Mouse (Mus musculus) CH12.LX (cell line): Measurements from ENCODE around the gene Jph3. TPM values are rescaled to one million over a fixed set of nuclear protein-coding genes. Genes with fewer than 3 reads are reported as not detected.

ENCODE experiments used
- DNase-seq: peaks from one replicate; pipeline ENCODE4 v3.0.0-alpha.2; 2013; ENCODE audit errors: extremely low read depth
- H3K27ac ChIP-seq: 2 replicates; pipeline ENCODE4 v1.5.1; 2012; ENCODE audit warnings: low read depth, mild to moderate bottlenecking, control low read depth, moderate library complexity; ENCODE audit not compliant: insufficient read depth
- H3K27me3 ChIP-seq: replicated peaks from 2 replicates; pipeline ENCODE3; 2012; ENCODE audit warnings: inconsistent platforms
- H3K36me3 ChIP-seq, 2 experiments: replicated peaks in 1 of 2; 2 replicates each; pipeline versions ENCODE3 to v1.6.1; 2012; ENCODE audit warnings: inconsistent platforms in 1 of 2, low read length in 1 of 2, mild to moderate bottlenecking in 1 of 2, mixed read lengths in 1 of 2, moderate library complexity in 1 of 2; ENCODE audit not compliant: control insufficient read depth in 1 of 2, insufficient read depth in 1 of 2
- H3K4me1 ChIP-seq, 2 experiments: 2 replicates each; pipeline ENCODE4 v1.6.1; 2012; ENCODE audit warnings: inconsistent platforms in 1 of 2, moderate library complexity in 1 of 2; ENCODE audit not compliant: insufficient read depth in 2 of 2, control insufficient read depth in 1 of 2
- H3K4me2 ChIP-seq: 2 replicates; pipeline ENCODE4 v1.6.1; 2012; ENCODE audit warnings: low read depth, mild to moderate bottlenecking, control low read depth; ENCODE audit not compliant: poor library complexity, insufficient read depth, severe bottlenecking
- H3K4me3 ChIP-seq, 3 experiments: fragments of 150-350 bp in 1 of 3; sonication (generic) in 1 of 3; replicated peaks in 1 of 3; 2 replicates each; pipeline versions ENCODE3 to v1.5.1; 2011 to 2012; ENCODE audit warnings: low read depth in 2 of 3, low read length in 2 of 3, mild to moderate bottlenecking in 2 of 3, moderate library complexity in 2 of 3, control low read depth in 1 of 3, improper control_type of control experiment in 1 of 3, inconsistent platforms in 1 of 3, mixed read lengths in 1 of 3; ENCODE audit not compliant: poor library complexity in 1 of 3
- H3K79me2 ChIP-seq: replicated peaks from 2 replicates; pipeline ENCODE4 v1.6.1; 2012; ENCODE audit warnings: mild to moderate bottlenecking, moderate library complexity; ENCODE audit not compliant: control insufficient read depth, poor library complexity, insufficient read depth, severe bottlenecking; ENCODE audit errors: extremely low read depth
- H3K9ac ChIP-seq: 2 replicates; pipeline ENCODE4 v1.6.1; 2012; ENCODE audit warnings: low read depth, mild to moderate bottlenecking, control low read depth, moderate library complexity; ENCODE audit not compliant: insufficient read depth
- H3K9me3 ChIP-seq: replicated peaks from 2 replicates; pipeline ENCODE3; 2012; ENCODE audit warnings: low read length, inconsistent platforms, mixed read lengths
- BHLHE40 ChIP-seq: IDR thresholded peaks from 2 replicates; pipeline ENCODE4 v1.6.1; 2011; ENCODE audit warnings: mild to moderate bottlenecking, low read depth, low read length, improper control_type of control experiment
- CHD1 ChIP-seq: IDR thresholded peaks from 2 replicates; pipeline ENCODE4 v1.6.1; 2012; ENCODE audit warnings: low read depth, low read length, improper control_type of control experiment, inconsistent platforms
- CHD2 ChIP-seq: IDR thresholded peaks from 2 replicates; pipeline ENCODE4 v1.6.1; 2011; ENCODE audit warnings: low read length, improper control_type of control experiment
- CTCF ChIP-seq, 2 experiments: IDR thresholded peaks in 1 of 2; conservative IDR thresholded peaks in 1 of 2; 2 replicates each; pipeline ENCODE4 v1.5.1; 2011 to 2012; ENCODE audit warnings: low read depth in 2 of 2, low read length in 2 of 2, improper control_type of control experiment in 1 of 2, inconsistent platforms in 1 of 2, mild to moderate bottlenecking in 1 of 2, moderate library complexity in 1 of 2
- E2F4 ChIP-seq: IDR thresholded peaks from 2 replicates; pipeline ENCODE4 v1.6.1; 2011; ENCODE audit warnings: low read depth, low read length, improper control_type of control experiment; ENCODE audit not compliant: insufficient replicate concordance
- ELF1 ChIP-seq: IDR thresholded peaks from 2 replicates; pipeline ENCODE4 v1.6.1; 2014; ENCODE audit warnings: low read depth, mild to moderate bottlenecking, inconsistent platforms, low read length, improper control_type of control experiment
- EP300 ChIP-seq: IDR thresholded peaks from 2 replicates; pipeline ENCODE4 v1.6.1; 2011; ENCODE audit warnings: low read length, improper control_type of control experiment
- HCFC1 ChIP-seq: IDR thresholded peaks from 2 replicates; pipeline ENCODE4 v1.6.1; 2012; ENCODE audit warnings: low read depth, mild to moderate bottlenecking, inconsistent platforms, low read length, improper control_type of control experiment
- IRF4 ChIP-seq: IDR thresholded peaks from 2 replicates; pipeline ENCODE4 v1.6.1; 2014; ENCODE audit warnings: low read depth, mild to moderate bottlenecking, inconsistent platforms, low read length, improper control_type of control experiment
- JUN ChIP-seq: IDR thresholded peaks from 2 replicates; pipeline ENCODE4 v1.6.1; 2011; ENCODE audit warnings: low read depth, mild to moderate bottlenecking, low read length, improper control_type of control experiment, moderate library complexity; ENCODE audit not compliant: insufficient read depth
- JUND ChIP-seq: conservative IDR thresholded peaks from 2 replicates; pipeline ENCODE4 v1.6.1; 2011; ENCODE audit warnings: low read depth, low read length, improper control_type of control experiment
- KAT2A ChIP-seq: IDR thresholded peaks from 2 replicates; pipeline ENCODE4 v1.6.1; 2012; ENCODE audit warnings: low read length, improper control_type of control experiment, inconsistent platforms; ENCODE audit not compliant: insufficient replicate concordance
- MAFK ChIP-seq: IDR thresholded peaks from 2 replicates; pipeline ENCODE4 v1.6.1; 2011; ENCODE audit warnings: low read length, improper control_type of control experiment; ENCODE audit not compliant: insufficient replicate concordance
- MAX ChIP-seq: IDR thresholded peaks from 2 replicates; pipeline ENCODE4 v1.6.1; 2011; ENCODE audit warnings: low read length, improper control_type of control experiment
- MAZ ChIP-seq: IDR thresholded peaks from 2 replicates; pipeline ENCODE4 v1.6.1; 2012; ENCODE audit warnings: low read depth, mild to moderate bottlenecking, inconsistent platforms, low read length, improper control_type of control experiment, moderate library complexity
- MEF2A ChIP-seq: IDR thresholded peaks from 2 replicates; pipeline ENCODE4 v1.6.1; 2014; ENCODE audit warnings: low read depth, mild to moderate bottlenecking, inconsistent platforms, low read length, improper control_type of control experiment, borderline replicate concordance
- MXI1 ChIP-seq: IDR thresholded peaks from 2 replicates; pipeline ENCODE4 v1.6.1; 2011; ENCODE audit warnings: mild to moderate bottlenecking, low read depth, low read length, improper control_type of control experiment
- MYC ChIP-seq: IDR thresholded peaks from 2 replicates; pipeline ENCODE4 v1.6.1; 2011; ENCODE audit warnings: low read depth, mild to moderate bottlenecking, improper control_type of control experiment, low read length
- NELFE ChIP-seq: IDR thresholded peaks from 2 replicates; pipeline ENCODE4 v1.6.1; 2011; ENCODE audit warnings: low read depth, low read length, improper control_type of control experiment
- PAX5 ChIP-seq: IDR thresholded peaks from 2 replicates; pipeline ENCODE4 v1.6.1; 2012; ENCODE audit warnings: low read length, inconsistent platforms, mixed read lengths
- POLR2A ChIP-seq: IDR thresholded peaks from 2 replicates; pipeline ENCODE4 v1.6.1; 2011; ENCODE audit warnings: low read depth, mild to moderate bottlenecking, improper control_type of control experiment, low read length
- POLR2AphosphoS2 ChIP-seq: IDR thresholded peaks from 2 replicates; pipeline ENCODE4 v1.6.1; 2011; ENCODE audit warnings: low read depth, low read length, improper control_type of control experiment
- RAD21 ChIP-seq: IDR thresholded peaks from 2 replicates; pipeline ENCODE4 v1.6.1; 2011; ENCODE audit warnings: low read depth, mild to moderate bottlenecking, low read length, improper control_type of control experiment, moderate library complexity
- RCOR1 ChIP-seq: conservative IDR thresholded peaks from 2 replicates; pipeline ENCODE4 v1.6.1; 2012; ENCODE audit warnings: low read depth, mild to moderate bottlenecking, inconsistent platforms, low read length, improper control_type of control experiment
- SIN3A ChIP-seq: IDR thresholded peaks from 2 replicates; pipeline ENCODE4 v1.6.1; 2012; ENCODE audit warnings: low read length, improper control_type of control experiment, inconsistent platforms
- SMC3 ChIP-seq: IDR thresholded peaks from 2 replicates; pipeline ENCODE4 v1.6.1; 2011; ENCODE audit warnings: low read depth, low read length, improper control_type of control experiment
- TBP ChIP-seq: conservative IDR thresholded peaks from 2 replicates; pipeline ENCODE4 v1.6.1; 2011; ENCODE audit warnings: low read depth, low read length, improper control_type of control experiment
- UBTF ChIP-seq: IDR thresholded peaks from 2 replicates; pipeline ENCODE4 v1.6.1; 2012; ENCODE audit warnings: low read depth, mild to moderate bottlenecking, inconsistent platforms, low read length, improper control_type of control experiment, moderate library complexity
- USF1 ChIP-seq: IDR thresholded peaks from 2 replicates; pipeline ENCODE4 v1.6.1; 2014; ENCODE audit warnings: low read depth, mild to moderate bottlenecking, inconsistent platforms, low read length, improper control_type of control experiment
- USF2 ChIP-seq: conservative IDR thresholded peaks from 2 replicates; pipeline ENCODE4 v1.6.1; 2011; ENCODE audit warnings: low read depth, low read length, improper control_type of control experiment
- ZC3H11A ChIP-seq: IDR thresholded peaks from 2 replicates; pipeline ENCODE4 v1.6.1; 2012; ENCODE audit warnings: low read depth, mild to moderate bottlenecking, inconsistent platforms, low read length, improper control_type of control experiment
- ZKSCAN1 ChIP-seq: IDR thresholded peaks from 2 replicates; pipeline ENCODE4 v1.6.1; 2012; ENCODE audit warnings: low read depth, inconsistent platforms, low read length, improper control_type of control experiment, borderline replicate concordance
- ZMIZ1 ChIP-seq: IDR thresholded peaks from 2 replicates; pipeline ENCODE4 v1.6.1; 2012; ENCODE audit warnings: low read depth, mild to moderate bottlenecking, inconsistent platforms, low read length, improper control_type of control experiment
- ZNF384 ChIP-seq: IDR thresholded peaks from 2 replicates; pipeline ENCODE4 v1.6.1; 2012; ENCODE audit warnings: low read depth, low read length, improper control_type of control experiment, inconsistent platforms
- dilution Hi-C: fragments of 300-500 bp; cut with MboI; formaldehyde crosslinking; loops from 2 replicates; pipeline ENCODE4 v1.14.3; 2020; ENCODE audit warnings: low sequenced_read_pairs; ENCODE audit not compliant: extremely low pct_unique_long_range_greater_than_20kb, extremely low pct_ligation_motif_present
- in situ Hi-C: fragments of 300-500 bp; cut with MboI; formaldehyde crosslinking; loops from 3 replicates; pipeline ENCODE4 v1.14.3; 2019; ENCODE audit warnings: low sequenced_read_pairs, low pct_ligation_motif_present, low pct_unique_long_range_greater_than_20kb, mixed read lengths
- polyA plus RNA-seq: library from polyadenylated mRNA; unstranded; fragments of >175 nt; gene quantifications from 2 replicates; pipeline ENCODE4 v1.2.1, GENCODE M21; 2012; ENCODE audit warnings: low read depth; ENCODE audit not compliant: insufficient read length
- total RNA-seq, 2 experiments: library from RNA; depleted of rRNA; stranded (reverse); fragments of 300-350 nt in 1 of 2; fragments of >200 nt in 1 of 2; gene quantifications; 2 replicates each; pipeline ENCODE4 v1.2.3; 2012 to 2014

Jph3 gene
- total and polyA plus RNA-seq, 3 experiments = 0.21 TPM; not detected in 1

GRCm38 (mm10) chr8:121750512-121750911 lies 21.1 kb downstream of the Jph3 start:
- Histone ChIP-seq H3K4me3 (no peak overlapping the region), H3K4me1 (peaks cover 0 to 7% of the 10 kb centered on the region in 2 experiments; a peak in 2 of 4 replicates), H3K9me3 (peaks cover 24% of the 10 kb centered on the region), H3K79me2 (no peaks in the 10 kb centered on the region), H3K9ac (no peak overlapping the region), H3K27me3 (peaks cover 67% of the 10 kb centered on the region), H3K4me2 (no peak overlapping the region), H3K27ac (no peak overlapping the region), H3K36me3 (no peaks in the 10 kb centered on the region)
- dilution Hi-C loops = no loop called here
- DNase-seq = peak; percentile 29
- in situ Hi-C loops = loop anchor here (5.0 kb wide), 1 partner anchor 53 kb away; no protein-coding TSS in a partner anchor
- TF ChIP-seq CTCF (conservative IDR thresholded peaks at IDR 0.05 in 1 of 2, IDR thresholded peaks at IDR 0.05 in 1 of 2; ENCODE audit: low read depth in 2 of 2, low read length in 2 of 2) (peak; percentile 62 to 64), KAT2A (no peak), SMC3 (0 out of 2 replicates have a peak, but pooled peaks have one; percentile 7)

GRCm38 (mm10) chr8:121751407-121751806 lies 22.0 kb downstream of the Jph3 start:
- Histone ChIP-seq H3K79me2 (no peaks in the 10 kb centered on the region), H3K4me1 (peaks cover 0 to 7% of the 10 kb centered on the region in 2 experiments; a peak in 2 of 4 replicates), H3K27me3 (peaks cover 67% of the 10 kb centered on the region), H3K27ac (no peak overlapping the region), H3K4me2 (no peak overlapping the region), H3K9ac (no peak overlapping the region), H3K36me3 (no peaks in the 10 kb centered on the region), H3K9me3 (peaks cover 24% of the 10 kb centered on the region), H3K4me3 (no peak overlapping the region)
- in situ Hi-C loops (loop anchor here (5.0 kb wide), 1 partner anchor 54 kb away; no protein-coding TSS in a partner anchor), dilution Hi-C loops (no loop called here)
- DNase-seq = peak; percentile 86
- TF ChIP-seq KAT2A (no peak), HCFC1 (no peak), IRF4 (no peak), SIN3A (no peak), PAX5 (no peak), TBP (0 out of 2 replicates have a peak, but pooled peaks have one; percentile 16), CHD1 (no peak), ELF1 (no peak), NELFE (peak; percentile 56; the same call in 1 of the 2 replicates), MAFK (no peak), BHLHE40 (peak; percentile 50; the same call in 1 of the 2 replicates), EP300 (no peak), MYC (peak; percentile 53; the same call in 1 of the 2 replicates), POLR2A (no peak), UBTF (no peak), MEF2A (no peak), USF2 (no peak), JUND (peak; percentile 43; the same call in 1 of the 2 replicates), ZKSCAN1 (no peak), ZNF384 (no peak), RAD21 (peak; percentile 56), JUN (no peak), CHD2 (no peak), E2F4 (no peak), RCOR1 (no peak), ZC3H11A (no peak), ZMIZ1 (no peak), POLR2AphosphoS2 (no peak), MAX (no peak), SMC3 (peak; percentile 96), USF1 (no peak), MXI1 (no peak), MAZ (no peak)
